Mouse (Mus musculus): Measurements from ENCODE around the gene Slc25a45. TPM values are rescaled to one million over a fixed set of nuclear protein-coding genes. Genes with fewer than 3 reads are reported as not detected.

Gene Slc25a45
- polyA plus RNA-seq, 1 experiment, result 0.48 TPM

DNA sequence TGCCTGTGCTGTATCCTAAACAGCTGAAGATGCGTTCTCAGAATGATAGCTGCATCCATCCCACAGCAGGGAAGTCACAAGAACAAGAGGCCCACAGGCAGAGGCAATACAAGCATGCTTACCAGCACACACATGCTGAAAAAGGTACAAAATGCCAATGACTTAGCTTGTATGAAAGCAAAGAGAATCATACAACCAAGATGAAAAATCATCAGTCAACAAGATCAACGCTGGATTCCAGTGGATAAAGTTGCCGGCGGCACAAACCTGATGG, 38.8 kb upstream of the Slc25a45 start:
- H3K36me3 ChIP-seq (ENCODE audit: control insufficient read depth, insufficient read depth, low read length, poor library complexity, severe bottlenecking), result no peaks in the 10 kb centered on the region
- H3K4me3 ChIP-seq (ENCODE audit: low read depth, low read length), result no peak overlapping the region
- no peak for TF ChIP-seq CTCF (IDR thresholded peaks at IDR 0.05; ENCODE audit: low read depth, low read length)
- TF ChIP-seq POLR2A (IDR thresholded peaks at IDR 0.05; ENCODE audit: insufficient read depth, low read length), result no peak
- no peak for TF ChIP-seq EP300 (IDR thresholded peaks at IDR 0.05; ENCODE audit: insufficient read depth, low read depth, low read length)
- no peak overlapping the region for H3K9ac ChIP-seq (ENCODE audit: low read depth, poor library complexity, severe bottlenecking)
- peak overlapping the region; percentile 48 for H3K27ac ChIP-seq (ENCODE audit: insufficient read depth, low read length)
- no peaks in the 10 kb centered on the region; the same call in 1 of the 2 replicates for H3K9me3 ChIP-seq (replicated peaks; ENCODE audit: control insufficient read depth, insufficient read depth, low read length, poor library complexity, severe bottlenecking)
- peaks cover 3% of the 10 kb centered on the region for H3K4me1 ChIP-seq (ENCODE audit: control insufficient read depth, insufficient read depth, low read length)
- no peaks in the 10 kb centered on the region for H3K27me3 ChIP-seq (ENCODE audit: control insufficient read depth, insufficient read depth, low read length, poor library complexity, severe bottlenecking)

DNA sequence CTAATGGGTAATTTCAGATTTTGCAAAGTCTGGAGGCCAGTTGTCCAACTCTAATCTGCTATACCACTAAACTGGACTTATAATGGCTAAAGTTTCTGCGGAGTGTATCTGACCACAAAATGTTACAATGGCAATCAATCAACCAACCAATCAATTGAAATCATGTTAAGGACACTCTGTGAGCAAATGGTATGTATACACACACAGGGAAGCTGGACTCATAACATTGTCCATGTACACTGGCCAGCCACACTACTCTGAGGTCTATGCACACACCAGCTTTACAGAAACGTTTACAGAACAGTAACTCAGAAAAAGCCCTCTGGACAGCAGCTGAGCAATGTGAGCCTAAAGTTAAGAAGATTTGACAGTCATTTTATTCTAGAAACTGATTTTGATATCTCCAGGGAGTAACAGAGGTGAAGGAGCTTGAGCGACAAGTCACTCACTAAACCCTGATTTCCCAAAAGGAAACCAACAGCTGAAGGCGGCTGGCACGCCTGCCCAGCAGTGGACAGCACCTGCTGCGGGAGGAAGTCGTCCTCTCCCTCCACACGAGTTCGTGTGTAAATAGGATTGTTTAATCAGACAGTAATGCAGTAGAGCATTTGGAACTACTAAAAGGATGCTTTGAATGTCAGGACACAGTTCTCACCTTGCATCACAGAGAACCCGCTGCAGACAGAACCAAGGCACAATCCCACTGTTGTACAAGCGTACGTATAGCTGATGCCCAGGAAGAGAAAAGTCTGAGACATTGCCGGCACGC, 38.1 kb upstream of the Slc25a45 start:
- H3K27me3 ChIP-seq (ENCODE audit: control insufficient read depth, insufficient read depth, low read length, poor library complexity, severe bottlenecking), result no peaks in the 10 kb centered on the region
- peaks cover 3% of the 10 kb centered on the region for H3K4me1 ChIP-seq (ENCODE audit: control insufficient read depth, insufficient read depth, low read length)
- H3K4me3 ChIP-seq (ENCODE audit: low read depth, low read length), result no peak overlapping the region
- H3K36me3 ChIP-seq (ENCODE audit: control insufficient read depth, insufficient read depth, low read length, poor library complexity, severe bottlenecking), result no peaks in the 10 kb centered on the region
- H3K27ac ChIP-seq (ENCODE audit: insufficient read depth, low read length), result peak overlapping the region; percentile 96; the same call in 1 of the 2 replicates
- no peak for TF ChIP-seq CTCF (IDR thresholded peaks at IDR 0.05; ENCODE audit: low read depth, low read length)
- TF ChIP-seq POLR2A (IDR thresholded peaks at IDR 0.05; ENCODE audit: insufficient read depth, low read length), result no peak
- no peak overlapping the region for H3K9ac ChIP-seq (ENCODE audit: low read depth, poor library complexity, severe bottlenecking)
- no peaks in the 10 kb centered on the region; the same call in 1 of the 2 replicates for H3K9me3 ChIP-seq (replicated peaks; ENCODE audit: control insufficient read depth, insufficient read depth, low read length, poor library complexity, severe bottlenecking)

DNA sequence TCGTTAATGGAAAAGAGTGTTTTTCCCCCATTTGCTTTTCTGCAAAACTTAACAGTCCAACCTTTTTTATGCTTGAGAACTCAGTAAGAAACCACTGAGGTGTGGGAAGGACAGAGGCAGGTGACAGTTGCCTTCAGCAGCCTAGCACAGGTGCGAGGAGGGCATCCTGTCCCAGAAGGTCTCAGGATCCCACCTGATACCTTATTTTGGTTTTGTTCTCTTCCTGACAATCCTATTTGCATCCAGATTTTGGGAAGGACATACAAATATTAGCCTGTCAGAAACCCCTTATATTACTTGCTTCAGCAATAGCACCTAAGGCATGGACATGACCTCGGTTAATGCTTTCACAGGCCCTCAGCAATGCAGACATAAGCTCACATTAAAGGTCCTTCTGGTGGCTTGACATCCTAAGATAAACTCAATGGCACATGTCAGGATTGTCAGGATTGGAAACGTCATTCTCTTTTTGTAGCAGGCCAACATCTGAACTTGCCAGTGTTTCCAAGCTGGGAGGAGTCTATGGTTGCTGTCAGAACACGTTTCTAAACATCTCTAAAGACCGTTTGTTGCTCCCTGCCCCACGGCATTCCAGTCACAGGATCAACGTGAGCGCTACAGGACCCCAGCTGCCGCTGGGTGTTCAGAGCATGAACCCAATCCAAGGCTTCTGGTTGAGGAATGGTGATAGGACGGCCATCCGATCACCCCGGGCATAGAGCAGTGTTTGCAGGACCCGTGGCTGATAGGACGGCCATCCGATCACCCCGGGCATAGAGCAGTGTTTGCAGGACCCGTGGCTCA, 37.3 kb upstream of the Slc25a45 start:
- H3K36me3 ChIP-seq (ENCODE audit: control insufficient read depth, insufficient read depth, low read length, poor library complexity, severe bottlenecking), result no peaks in the 10 kb centered on the region
- H3K4me1 ChIP-seq (ENCODE audit: control insufficient read depth, insufficient read depth, low read length), result peaks cover 3% of the 10 kb centered on the region
- H3K4me3 ChIP-seq (ENCODE audit: low read depth, low read length), result no peak overlapping the region; the same call in 1 of the 2 replicates
- H3K27ac ChIP-seq (ENCODE audit: insufficient read depth, low read length), result peak overlapping the region; percentile 96
- H3K9ac ChIP-seq (ENCODE audit: low read depth, poor library complexity, severe bottlenecking), result no peak overlapping the region; the same call in 1 of the 2 replicates
- TF ChIP-seq EP300 (IDR thresholded peaks at IDR 0.05; ENCODE audit: insufficient read depth, low read depth, low read length) (no peak), CTCF (IDR thresholded peaks at IDR 0.05; ENCODE audit: low read depth, low read length) (no peak), POLR2A (IDR thresholded peaks at IDR 0.05; ENCODE audit: insufficient read depth, low read length) (peak; percentile 27)
- H3K27me3 ChIP-seq (ENCODE audit: control insufficient read depth, insufficient read depth, low read length, poor library complexity, severe bottlenecking), result no peaks in the 10 kb centered on the region
- no peaks in the 10 kb centered on the region; the same call in 1 of the 2 replicates for H3K9me3 ChIP-seq (replicated peaks; ENCODE audit: control insufficient read depth, insufficient read depth, low read length, poor library complexity, severe bottlenecking)

DNA sequence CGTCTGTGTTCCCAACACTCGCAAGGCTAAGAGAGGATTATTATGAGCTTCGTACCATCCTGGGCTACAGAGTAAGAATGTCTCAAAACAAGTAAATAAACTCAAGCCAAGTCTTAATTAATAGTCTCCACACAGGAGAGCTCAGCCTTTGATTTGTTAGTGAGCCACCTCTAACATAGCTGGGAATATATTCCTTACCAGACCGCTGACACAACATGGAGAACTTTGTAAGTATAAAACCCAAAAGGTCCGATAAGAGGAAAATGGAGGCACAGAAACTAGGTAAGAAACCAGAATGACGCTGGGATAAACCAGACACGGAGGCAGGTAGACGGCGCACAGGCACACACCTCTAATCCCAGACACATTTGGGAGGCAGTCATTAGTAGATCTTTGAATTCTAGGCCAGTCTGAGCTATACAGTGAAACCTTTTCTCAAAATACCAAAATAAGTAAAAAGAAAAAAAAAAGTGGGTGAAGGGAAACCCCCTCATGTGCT, 36.7 kb upstream of the Slc25a45 start:
- Histone ChIP-seq H3K4me1 (ENCODE audit: control insufficient read depth, insufficient read depth, low read length) (peaks cover 3% of the 10 kb centered on the region), H3K4me3 (ENCODE audit: low read depth, low read length) (no peak overlapping the region; the same call in 1 of the 2 replicates), H3K36me3 (ENCODE audit: control insufficient read depth, insufficient read depth, low read length, poor library complexity, severe bottlenecking) (no peaks in the 10 kb centered on the region), H3K9me3 (replicated peaks; ENCODE audit: control insufficient read depth, insufficient read depth, low read length, poor library complexity, severe bottlenecking) (no peaks in the 10 kb centered on the region; the same call in 1 of the 2 replicates), H3K27me3 (ENCODE audit: control insufficient read depth, insufficient read depth, low read length, poor library complexity, severe bottlenecking) (no peaks in the 10 kb centered on the region), H3K27ac (ENCODE audit: insufficient read depth, low read length) (peak overlapping the region; percentile 96), H3K9ac (ENCODE audit: low read depth, poor library complexity, severe bottlenecking) (no peak overlapping the region; the same call in 1 of the 2 replicates)
- TF ChIP-seq CTCF (IDR thresholded peaks at IDR 0.05; ENCODE audit: low read depth, low read length), result no peak

DNA sequence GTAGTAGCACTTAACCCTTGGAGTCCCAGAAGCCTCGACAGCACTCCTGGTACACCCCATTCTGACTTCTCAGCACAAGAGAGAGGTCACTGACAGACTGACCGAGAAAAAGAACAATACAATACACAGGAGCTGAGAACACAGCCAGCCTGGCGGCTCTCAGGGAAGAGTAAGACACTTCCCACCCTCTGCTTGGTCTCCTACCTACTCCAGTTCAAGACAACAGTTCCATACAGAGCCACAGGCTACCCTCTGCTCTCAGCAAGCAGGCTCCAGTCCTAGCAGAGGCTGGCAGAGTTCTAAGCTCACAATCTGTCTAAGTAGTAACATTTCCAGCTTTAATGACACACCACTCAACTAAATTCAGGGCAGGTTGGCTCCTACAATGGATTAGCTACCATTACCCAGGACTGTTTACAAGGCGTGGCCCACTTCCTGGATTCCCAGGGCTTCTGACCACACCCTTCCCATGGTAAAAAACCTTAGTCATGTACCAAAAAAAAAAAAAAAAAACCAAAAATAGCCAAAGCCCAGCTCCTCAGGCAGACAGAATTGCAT, 36.1 kb upstream of the Slc25a45 start:
- H3K4me1 ChIP-seq (ENCODE audit: control insufficient read depth, insufficient read depth, low read length), result peaks cover 3% of the 10 kb centered on the region
- no peaks in the 10 kb centered on the region for H3K27me3 ChIP-seq (ENCODE audit: control insufficient read depth, insufficient read depth, low read length, poor library complexity, severe bottlenecking)
- H3K36me3 ChIP-seq (ENCODE audit: control insufficient read depth, insufficient read depth, low read length, poor library complexity, severe bottlenecking), result no peaks in the 10 kb centered on the region
- H3K27ac ChIP-seq (ENCODE audit: insufficient read depth, low read length), result peak overlapping the region; percentile 96
- TF ChIP-seq CTCF (IDR thresholded peaks at IDR 0.05; ENCODE audit: low read depth, low read length) (no peak), EP300 (IDR thresholded peaks at IDR 0.05; ENCODE audit: insufficient read depth, low read depth, low read length) (0 out of 2 replicates have a peak, but pooled peaks have one; percentile 17), POLR2A (IDR thresholded peaks at IDR 0.05; ENCODE audit: insufficient read depth, low read length) (no peak)
- peak overlapping the region; percentile 5; the same call in 1 of the 2 replicates for H3K4me3 ChIP-seq (ENCODE audit: low read depth, low read length)
- no peaks in the 10 kb centered on the region; the same call in 1 of the 2 replicates for H3K9me3 ChIP-seq (replicated peaks; ENCODE audit: control insufficient read depth, insufficient read depth, low read length, poor library complexity, severe bottlenecking)
- H3K9ac ChIP-seq (ENCODE audit: low read depth, poor library complexity, severe bottlenecking), result no peak overlapping the region; the same call in 1 of the 2 replicates
